Mouse (Mus musculus) forebrain, embryonic 14.5 days (tissue): ENCODE measurements at regions not wholly inside any gene's neighbourhood (a gene's known extent, or its start where the extent isn't known, plus 50 kb on each side); places are given as distances from the start of the nearest gene placed in this dataset.

Experiments used
- ATAC-seq: fragments of 200-750 bp; cut with Nextera tagmentation; 2 replicates; pipeline ENCODE4 v1.8.0; 2017; ENCODE audit warnings: mild to moderate bottlenecking, moderate library complexity
- DNase-seq: peaks from one replicate; pipeline ENCODE4 v3.0.0-alpha.2; 2015; ENCODE audit warnings: low spot score
- H3K27ac ChIP-seq: fragments of 300-500 bp; sonication (generic); 2 replicates; pipeline ENCODE4 v1.5.1; 2014; ENCODE audit warnings: low read depth, mild to moderate bottlenecking, control low read depth, low read length, moderate library complexity
- H3K27me3 ChIP-seq: fragments of 300-500 bp; sonication (generic); replicated peaks from 2 replicates; pipeline ENCODE4 v1.6.1; 2014; ENCODE audit warnings: low read length, control low read depth, mixed read lengths; ENCODE audit not compliant: control insufficient read depth, insufficient read depth
- H3K36me3 ChIP-seq: fragments of 300-500 bp; sonication (generic); 2 replicates; pipeline ENCODE4 v1.6.1; 2014; ENCODE audit warnings: low read length, control low read depth; ENCODE audit not compliant: control insufficient read depth, insufficient read depth
- H3K4me1 ChIP-seq: fragments of 300-500 bp; sonication (generic); 2 replicates; pipeline ENCODE4 v1.6.1; 2014; ENCODE audit warnings: antibody characterized with exemption, low read length, control low read depth; ENCODE audit not compliant: control insufficient read depth, insufficient read depth
- H3K4me2 ChIP-seq: fragments of 300-500 bp; sonication (generic); 2 replicates; pipeline ENCODE4 v1.6.1; 2014; ENCODE audit warnings: mild to moderate bottlenecking, control low read depth, low read length
- H3K4me3 ChIP-seq: fragments of 300-500 bp; sonication (generic); 2 replicates; pipeline ENCODE4 v1.5.1; 2014; ENCODE audit warnings: low read depth, low read length, control low read depth
- H3K9ac ChIP-seq: fragments of 300-500 bp; sonication (generic); 2 replicates; pipeline ENCODE4 v1.6.1; 2014; ENCODE audit warnings: mild to moderate bottlenecking, low read length, control low read depth, moderate library complexity
- H3K9me3 ChIP-seq: fragments of 300-500 bp; sonication (generic); replicated peaks from 2 replicates; pipeline ENCODE4 v1.6.1; 2016; ENCODE audit warnings: low read length, control low read depth, mixed read lengths; ENCODE audit not compliant: control insufficient read depth
- WGBS: fragments of 180-500 bp; shearing (Covaris S2); extraction: QIAGEN DNeasy Blood & Tissue Kit; methylation state at CpG from one replicate; pipeline ENCODE4 v1.1.7; 2014; 5-methylcytosine and 5-hydroxymethylcytosine counted together

GRCm38 (mm10) chr1:42471846-42472494, 223.6 kb upstream of the Pou3f3 start:
- Histone ChIP-seq H3K9ac (no peak overlapping the region), H3K27ac (no peak overlapping the region), H3K27me3 (no peaks in the 10 kb centered on the region), H3K4me2 (peak overlapping the region; percentile 20; the same call in 1 of the 2 replicates), H3K36me3 (no peaks in the 10 kb centered on the region), H3K4me3 (no peak overlapping the region), H3K9me3 (no peaks in the 10 kb centered on the region), H3K4me1 (peaks cover 12% of the 10 kb centered on the region)
- WGBS, result 32% methylated on average over 10 of the region's 10 CpGs
- DNase-seq (peak; percentile 63), ATAC-seq (peak; percentile 51; the same call in 1 of the 2 replicates)

DNA sequence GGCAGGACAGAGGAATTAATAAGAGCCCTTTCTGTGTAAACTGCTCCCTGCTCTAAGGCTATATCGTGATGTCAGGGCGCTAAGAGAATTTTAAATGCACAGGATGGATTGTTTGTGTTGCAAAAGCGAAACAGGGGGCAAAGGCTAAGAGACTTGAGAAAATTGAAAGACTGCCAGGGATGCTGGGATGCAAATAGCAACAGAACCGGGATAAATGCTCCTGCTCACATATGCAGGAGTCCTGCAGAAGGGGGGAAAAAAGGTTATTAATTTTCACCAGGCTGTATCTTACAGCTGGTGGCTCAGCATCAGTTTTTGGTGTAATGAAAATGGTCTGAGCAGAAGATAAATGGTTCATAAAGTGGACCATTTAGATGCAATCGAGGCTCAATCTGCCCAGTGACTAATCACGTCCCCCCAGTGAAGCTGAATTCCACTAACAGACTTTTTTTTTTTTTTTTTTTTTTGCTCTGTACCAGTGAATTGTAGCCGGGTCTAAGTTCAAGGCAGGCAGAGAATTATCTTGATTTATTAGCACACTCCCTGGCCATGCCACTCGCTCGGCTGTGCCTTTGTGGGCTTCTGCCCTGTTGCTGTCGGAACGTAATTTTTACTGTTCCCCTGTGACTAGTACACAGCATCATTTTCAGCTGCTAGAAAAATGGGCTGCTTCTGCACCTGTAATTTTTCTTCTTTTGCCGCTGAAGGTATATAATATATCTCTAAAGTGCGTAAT, 222.9 kb upstream of the Pou3f3 start:
- peak; percentile 32; the same call in 1 of the 2 replicates for ATAC-seq
- peak; percentile 76 for DNase-seq
- WGBS, result 43% methylated on average over 13 of the region's 13 CpGs
- H3K27me3 ChIP-seq, result no peaks in the 10 kb centered on the region
- peaks cover 12% of the 10 kb centered on the region for H3K4me1 ChIP-seq
- peak overlapping the region; percentile 20; the same call in 1 of the 2 replicates for H3K4me2 ChIP-seq
- H3K36me3 ChIP-seq, result no peaks in the 10 kb centered on the region
- no peaks in the 10 kb centered on the region for H3K9me3 ChIP-seq
- no peak overlapping the region for H3K4me3 ChIP-seq
- no peak overlapping the region for H3K27ac ChIP-seq
- no peak overlapping the region for H3K9ac ChIP-seq

DNA sequence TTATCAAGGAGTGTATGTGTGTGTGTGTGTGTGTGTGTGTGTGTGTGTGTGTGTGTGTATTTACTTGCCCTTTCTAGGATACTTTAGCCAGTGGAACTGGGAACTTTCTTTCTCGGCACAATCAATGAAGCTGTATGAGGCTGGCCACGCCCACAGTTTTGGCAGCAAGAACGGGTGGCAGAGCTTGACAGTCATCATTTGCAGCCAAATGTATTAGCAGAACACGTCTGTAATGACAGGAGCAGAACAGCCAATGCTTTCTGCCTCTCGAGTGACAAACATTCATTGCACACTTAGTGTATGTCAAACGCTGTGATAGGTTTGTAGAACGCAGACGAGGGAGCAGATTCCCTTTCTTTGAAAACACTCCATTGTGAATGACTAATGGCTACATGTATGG, 221.4 kb upstream of the Pou3f3 start:
- DNase-seq (peak; percentile 71), ATAC-seq (peak; percentile 65; the same call in 1 of the 2 replicates)
- Histone ChIP-seq H3K4me2 (no peak overlapping the region), H3K4me1 (peaks cover 12% of the 10 kb centered on the region), H3K4me3 (no peak overlapping the region), H3K9ac (no peak overlapping the region), H3K27me3 (no peaks in the 10 kb centered on the region), H3K9me3 (no peaks in the 10 kb centered on the region), H3K27ac (no peak overlapping the region), H3K36me3 (no peaks in the 10 kb centered on the region)
- 55% methylated on average over 8 of the region's 8 CpGs for WGBS

GRCm38 (mm10) chr1:42474831-42475230, 220.7 kb upstream of the Pou3f3 start:
- Histone ChIP-seq H3K27me3 (no peaks in the 10 kb centered on the region), H3K27ac (no peak overlapping the region), H3K36me3 (no peaks in the 10 kb centered on the region), H3K4me3 (no peak overlapping the region), H3K4me1 (peaks cover 12% of the 10 kb centered on the region), H3K9me3 (no peaks in the 10 kb centered on the region), H3K4me2 (no peak overlapping the region), H3K9ac (no peak overlapping the region)
- WGBS, result 94% methylated on average over 1 of the region's 1 CpGs
- DNase-seq (peak; percentile 56), ATAC-seq (no peak)

- Histone ChIP-seq H3K9ac (no peak overlapping the region), H3K4me1 (peaks cover 12% of the 10 kb centered on the region), H3K27me3 (no peaks in the 10 kb centered on the region), H3K27ac (no peak overlapping the region), H3K9me3 (no peaks in the 10 kb centered on the region), H3K36me3 (no peaks in the 10 kb centered on the region), H3K4me3 (no peak overlapping the region), H3K4me2 (no peak overlapping the region)
- DNase-seq, result no peak
- WGBS, result 82% methylated on average over 2 of the region's 2 CpGs
- ATAC-seq, result no peak
These were observed 219.9 kb upstream of the Pou3f3 start for GRCm38 (mm10) chr1:42475629-42476028.

DNA sequence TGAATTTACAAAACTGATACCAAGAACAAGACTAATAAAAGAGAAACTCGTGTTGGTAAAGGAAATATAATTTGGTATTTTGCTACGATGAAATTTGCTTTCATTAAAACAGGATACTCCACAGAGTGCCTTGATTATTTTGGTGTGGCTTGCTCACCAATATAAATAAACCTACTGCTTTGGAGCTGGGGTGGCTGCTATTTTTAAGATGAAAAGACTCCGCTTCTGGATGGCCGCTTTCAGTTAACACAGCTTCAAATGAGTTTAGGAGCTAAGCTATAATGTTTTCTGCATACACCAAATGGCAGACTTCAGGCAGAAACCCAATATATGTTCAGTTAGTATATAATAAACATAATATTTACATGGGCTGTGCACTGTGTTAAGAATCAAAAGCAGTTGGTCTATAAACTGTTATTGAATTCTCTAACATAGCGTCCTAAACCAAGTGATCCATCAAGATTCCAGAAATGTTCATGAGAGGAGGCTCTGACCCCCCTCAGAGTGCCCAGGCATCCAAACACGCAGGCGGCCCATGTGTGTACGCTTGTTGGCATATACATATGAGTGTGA, 215.1 kb upstream of the Pou3f3 start:
- Histone ChIP-seq H3K9me3 (no peaks in the 10 kb centered on the region), H3K4me1 (no peaks in the 10 kb centered on the region), H3K4me3 (no peak overlapping the region), H3K27me3 (no peaks in the 10 kb centered on the region), H3K27ac (no peak overlapping the region), H3K9ac (no peak overlapping the region), H3K36me3 (no peaks in the 10 kb centered on the region), H3K4me2 (no peak overlapping the region)
- DNase-seq, result no peak
- 82% methylated on average over 8 of the region's 8 CpGs for WGBS
- no peak for ATAC-seq

- Histone ChIP-seq H3K4me3 (no peak overlapping the region), H3K36me3 (no peaks in the 10 kb centered on the region), H3K9ac (no peak overlapping the region), H3K27me3 (0 out of 2 replicates have a peak, but pooled peaks cover 2% of the 10 kb centered on the region), H3K4me1 (peaks cover 9% of the 10 kb centered on the region; the same call in 1 of the 2 replicates), H3K27ac (no peak overlapping the region), H3K4me2 (no peak overlapping the region), H3K9me3 (no peaks in the 10 kb centered on the region)
- WGBS, result 41% methylated on average over 5 of the region's 5 CpGs
- DNase-seq (peak; percentile 4), ATAC-seq (no peak)
These were observed 206.0 kb upstream of the Pou3f3 start for GRCm38 (mm10) chr1:42489563-42489962.

GRCm38 (mm10) chr1:42490856-42491643, 204.5 kb upstream of the Pou3f3 start:
- Histone ChIP-seq H3K36me3 (no peaks in the 10 kb centered on the region), H3K27ac (no peak overlapping the region), H3K4me1 (peaks cover 9% of the 10 kb centered on the region; the same call in 1 of the 2 replicates), H3K4me2 (peak overlapping the region; percentile 55), H3K9ac (peak overlapping the region; percentile 52; the same call in 1 of the 2 replicates), H3K9me3 (no peaks in the 10 kb centered on the region), H3K4me3 (peak overlapping the region; percentile 28), H3K27me3 (0 out of 2 replicates have a peak, but pooled peaks cover 2% of the 10 kb centered on the region)
- DNase-seq (peak; percentile 47), ATAC-seq (peak; percentile 64)
- WGBS, result 10% methylated on average over 11 of the region's 11 CpGs
